Mouse (Mus musculus) left cerebral cortex, adult 18-20 months (tissue): ENCODE measurements around the gene Pgam1. TPM values are rescaled to one million over a fixed set of nuclear protein-coding genes. Genes with fewer than 3 reads are reported as not detected.
A peak's percentile ranks its signal among the peaks of the same experiment; 100 is the strongest.
"Not testable (repeated sequence)": the region's sequence is repeated elsewhere in the genome, so short reads cannot be mapped to it uniquely, and the experiment has no call there.

Experiments
- DNase-seq, 2 experiments: peaks; one replicate each; pipeline ENCODE4 v3.0.0; 2021 to 2022; ENCODE audit warnings: low spot score in 2 of 2, mixed read lengths in 1 of 2
- long read RNA-seq, 2 experiments: library from polyadenylated mRNA; stranded (forward); transcript quantifications; one replicate each; pipeline ENCODE4 v2.0.0; 2021
- total RNA-seq, 2 experiments: library from RNA; stranded (reverse); gene quantifications; 2 replicates each; pipeline ENCODE4 v1.2.3; 2021

Pgam1 gene
- 100 to 1,000 TPM; 593 to 606 TPM for total RNA-seq
- long read RNA-seq, experiment 1, transcript Pgam1-201 (4 exons, 1,775 nt), result major isoform, 1,078 of 1,112 reads
- long read RNA-seq, experiment 1, partial matches to known transcripts, result 29 of 1,112 reads
- long read RNA-seq, experiment 1, other reads (novel, unspliced or antisense), result 5 of 1,112 reads
- long read RNA-seq, experiment 2, transcript Pgam1-201 (4 exons, 1,775 nt), result major isoform, 843 of 873 reads
- long read RNA-seq, experiment 2, partial matches to known transcripts, result 29 of 873 reads
- long read RNA-seq, experiment 2, other reads (novel, unspliced or antisense), result 1 of 873 reads

- peak; percentile 95 to 96 for DNase-seq
Measured at GRCm38 (mm10) chr19:41911178-41912073, at the start of gene Pgam1. Pgam1 (plus strand) TSS chr19:41911923.

GRCm38 (mm10) chr19:41866707-41867106 lies 45.0 kb upstream of the Pgam1 start:
- DNase-seq, result no peak

GRCm38 (mm10) chr19:41869296-41869695 lies 42.4 kb upstream of the Pgam1 start:
- peak; percentile 37 to 47 for DNase-seq

- not testable (repeated sequence) for DNase-seq
Measured at GRCm38 (mm10) chr19:41869946-41870345, 41.8 kb upstream of the Pgam1 start.

- DNase-seq, result peak; percentile 18 to 32
Measured at GRCm38 (mm10) chr19:41872285-41872684, 39.4 kb upstream of the Pgam1 start.

- DNase-seq, result no peak
Measured at GRCm38 (mm10) chr19:41874356-41874755, 37.4 kb upstream of the Pgam1 start.

- DNase-seq, result no peak
Measured at GRCm38 (mm10) chr19:41881842-41882241, 29.9 kb upstream of the Pgam1 start.

GRCm38 (mm10) chr19:41883882-41884281 lies 27.8 kb upstream of the Pgam1 start:
- no peak for DNase-seq

GRCm38 (mm10) chr19:41888191-41888590 lies 23.5 kb upstream of the Pgam1 start:
- DNase-seq, result no peak

- no peak for DNase-seq
Measured at GRCm38 (mm10) chr19:41894959-41895358, 16.8 kb upstream of the Pgam1 start.

- peak; percentile 82 to 86 for DNase-seq
Measured at GRCm38 (mm10) chr19:41895460-41896318, 16.0 kb upstream of the Pgam1 start, which contains the start of gene Rrp12. Rrp12 (minus strand) TSS chr19:41896173.

GRCm38 (mm10) chr19:41896319-41896711 lies 15.4 kb upstream of the Pgam1 start:
- DNase-seq, result no peak

GRCm38 (mm10) chr19:41898860-41899259 lies 12.9 kb upstream of the Pgam1 start:
- peak in 1 of 2 experiments; percentile 19 for DNase-seq

- DNase-seq, result no peak
Measured at GRCm38 (mm10) chr19:41900495-41901090, 11.1 kb upstream of the Pgam1 start.

- no peak for DNase-seq
Measured at GRCm38 (mm10) chr19:41901696-41902095, 10.0 kb upstream of the Pgam1 start.

GRCm38 (mm10) chr19:41902848-41903593 lies 8.7 kb upstream of the Pgam1 start:
- no peak for DNase-seq

- no peak for DNase-seq
Measured at GRCm38 (mm10) chr19:41905246-41905645, 6.5 kb upstream of the Pgam1 start.

GRCm38 (mm10) chr19:41906311-41907078 lies 5.2 kb upstream of the Pgam1 start:
- DNase-seq, result no peak

GRCm38 (mm10) chr19:41907079-41907760 lies 4.5 kb upstream of the Pgam1 start:
- DNase-seq, result no peak
